Mouse (Mus musculus) cerebral cortex, adult 2 months (tissue): Measurements from ENCODE around the gene Zfp65.

Source experiments
- WGBS: fragments of 180-500 bp; shearing (Covaris S2); methylation state at CpG from one replicate; pipeline ENCODE4 v1.1.7; 2018; 5-methylcytosine and 5-hydroxymethylcytosine counted together

The Zfp65 gene

GRCm38 (mm10) chr13:67728641-67729318 lies at the start of gene Zfp65:
Gene Zfp65, minus strand, starts transcription at chr13:67729173.
- 2% methylated on average over 20 of the region's 21 CpGs for WGBS

- WGBS = 77% methylated on average over 2 of the region's 2 CpGs
These were observed 34.2 kb upstream of the Zfp65 start for GRCm38 (mm10) chr13:67763031-67763768.

- WGBS = 94% methylated on average over 1 of the region's 1 CpGs
These were observed 31.0 kb upstream of the Zfp65 start for GRCm38 (mm10) chr13:67759966-67760365.

GRCm38 (mm10) chr13:67755761-67756160 lies 26.8 kb upstream of the Zfp65 start:
- WGBS = 61% methylated on average over 6 of the region's 6 CpGs

- 6% methylated on average over 24 of the region's 24 CpGs for WGBS
These were observed 25.6 kb upstream of the Zfp65 start, which contains the start of gene Zfp85 for GRCm38 (mm10) chr13:67754333-67755306. Gene Zfp85, minus strand, starts transcription at chr13:67755228.

GRCm38 (mm10) chr13:67743896-67744295 lies 14.9 kb upstream of the Zfp65 start:
- 85% methylated on average over 9 of the region's 9 CpGs for WGBS

GRCm38 (mm10) chr13:67742941-67743340 lies 14.0 kb upstream of the Zfp65 start:
- 89% methylated on average over 3 of the region's 3 CpGs for WGBS

- 94% methylated on average over 9 of the region's 9 CpGs for WGBS
These were observed 5.4 kb upstream of the Zfp65 start for GRCm38 (mm10) chr13:67734391-67734790.

- 26% methylated on average over 4 of the region's 4 CpGs for WGBS
These were observed 468 bp upstream of the Zfp65 start for GRCm38 (mm10) chr13:67729441-67729840.

- 54% methylated on average over 1 of the region's 1 CpGs for WGBS
These were observed 867 bp downstream of the Zfp65 start for GRCm38 (mm10) chr13:67728106-67728505.

- 44% methylated on average over 2 of the region's 2 CpGs for WGBS
These were observed 3.6 kb downstream of the Zfp65 start for GRCm38 (mm10) chr13:67725331-67725730.

- under 1% methylated on average over 17 of the region's 17 CpGs for WGBS
These were observed 5.0 kb downstream of the Zfp65 start for GRCm38 (mm10) chr13:67723848-67724479.

GRCm38 (mm10) chr13:67686971-67687370 lies 42.0 kb downstream of the Zfp65 start, which contains the start of gene Zfp738:
Gene Zfp738, minus strand, starts transcription at chr13:67687071.
- WGBS = 78% methylated on average over 4 of the region's 4 CpGs

- 30% methylated on average over 2 of the region's 2 CpGs for WGBS
These were observed 45.1 kb downstream of the Zfp65 start for GRCm38 (mm10) chr13:67683841-67684240.

- 2% methylated on average over 16 of the region's 16 CpGs for WGBS
These were observed 45.8 kb downstream of the Zfp65 start for GRCm38 (mm10) chr13:67682959-67683735.

- WGBS = 87% methylated on average over 2 of the region's 2 CpGs
These were observed 54.1 kb downstream of the Zfp65 start for GRCm38 (mm10) chr13:67674902-67675301.
